ENCODE assay signal across 10 mouse cellular contexts in the genomic region with DNA sequence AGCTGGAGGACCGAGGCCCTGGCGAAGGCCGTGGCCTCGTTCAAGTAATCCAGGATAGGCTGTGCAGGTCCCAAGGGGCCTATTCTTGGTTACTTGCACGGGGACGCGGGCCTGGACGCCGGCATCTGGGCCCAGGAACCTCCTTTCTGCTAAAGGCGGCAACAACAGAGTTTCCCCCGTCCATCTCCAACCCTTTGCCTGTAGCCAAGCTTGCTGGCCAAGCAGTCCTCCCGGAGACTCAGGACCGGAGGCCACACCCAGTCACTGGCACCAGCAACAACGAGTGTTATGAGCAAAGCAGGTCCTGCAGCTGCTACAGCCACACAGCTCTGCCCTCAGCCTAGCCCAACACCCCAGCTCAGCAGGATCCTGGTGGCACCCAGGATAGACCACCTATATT. TPM values are rescaled to one million over a fixed set of nuclear protein-coding genes. Genes with fewer than 3 reads are reported as not detected.
DNase-seq lines count a peak whose midpoint lies in the region; ATAC-seq lines count a peak whose summit lies in the region.
"Had no signal": no experiment of that assay in that cellular context is flagged by ENCODE, and none has a peak within 500 bp of the region (broad histone marks: within the 10 kb centered on the region; RNA-seq: fewer than 3 reads in every experiment).

No protein-coding gene starts in this region.

- ATAC-seq in embryonic facial prominence, embryonic 15.5 days (ENCODE audit: insufficient number of reproducible peaks, low FRiP score, low TSS enrichment, low read depth) = peak; percentile 11; the same call in 1 of the 2 replicates
- ATAC-seq in CD4-positive, CD25-positive, alpha-beta regulatory T cell, adult 4 months = no peak

- no peaks in the 10 kb centered on the region for H3K27me3 ChIP-seq in embryonic facial prominence, embryonic 15.5 days
- H3K27me3 ChIP-seq: lung, embryonic 15.5 days; stomach, embryonic 15.5 days had no signal

- no peak overlapping the region for H3K9ac ChIP-seq in embryonic facial prominence, embryonic 15.5 days
- H3K9ac ChIP-seq: lung, embryonic 15.5 days; stomach, embryonic 15.5 days had no signal

- H3K4me3 ChIP-seq in embryonic facial prominence, embryonic 15.5 days (replicated peaks) = no peak overlapping the region
- H3K4me3 ChIP-seq: lung, embryonic 15.5 days; stomach, embryonic 15.5 days had no signal

- 75% methylated on average over 14 of the region's 14 CpGs for WGBS in embryonic facial prominence, embryonic 15.5 days

- peaks cover 33% of the 10 kb centered on the region for H3K36me3 ChIP-seq in embryonic facial prominence, embryonic 15.5 days

- peak; percentile 48 for DNase-seq in kidney, adult 18-20 months
- DNase-seq in kidney, adult 8-10 months = no peak
- peak; percentile 70 to 76 for DNase-seq in heart, postnatal 36 days
- DNase-seq in lung, postnatal 36 days = peak; percentile 70
- DNase-seq in frontal cortex, postnatal 14 days (ENCODE audit: low spot score in 2 of 2) = no peak
- no peak for DNase-seq in thymus, postnatal 25 days

- H3K4me1 ChIP-seq in embryonic facial prominence, embryonic 15.5 days = peaks cover 31% of the 10 kb centered on the region

- no peaks in the 10 kb centered on the region for H3K9me3 ChIP-seq in embryonic facial prominence, embryonic 15.5 days (replicated peaks)
- H3K9me3 ChIP-seq: lung, embryonic 15.5 days; stomach, embryonic 15.5 days had no signal

- H3K27ac ChIP-seq in embryonic facial prominence, embryonic 15.5 days (replicated peaks) = peak overlapping the region; percentile 52
- H3K27ac ChIP-seq: lung, embryonic 15.5 days; stomach, embryonic 15.5 days had no signal

- intact Hi-C loops in heart, postnatal 36 days (cut with DNase I) = loop anchor here (2.0 kb wide), 1 partner anchor 35 kb away; no protein-coding TSS in a partner anchor

- H3K4me2 ChIP-seq in embryonic facial prominence, embryonic 15.5 days (replicated peaks) = no peak overlapping the region
- H3K4me2 ChIP-seq: lung, embryonic 15.5 days; stomach, embryonic 15.5 days had no signal

RNA-seq across cellular contexts. Expression of a gene that starts 20.8 kb away (rescaled TPM):
- 17.1 and 19.0 TPM in 2 replicates for polyA plus RNA-seq in embryonic facial prominence, embryonic 15.5 days (2015; fragmentation: Nextera tagmentation; extraction: Ambion mirVana)
- under 1 TPM; 0.41 to 0.69 TPM for total RNA-seq in heart, postnatal 36 days (2021)
- 10 to 100 TPM; 19.6 to 28.1 TPM for polyA plus RNA-seq in CD4-positive, CD25-positive, alpha-beta regulatory T cell, adult 4 months (2017; shearing (Covaris generic))

Comparison
In these comparisons a context has a peak if more than half of its experiments do, and no peak if none do; other contexts are left out.
1. DNase-seq: peak in kidney, adult 18-20 months (single experiment), heart, postnatal 36 days (2 of 2) and lung, postnatal 36 days (single experiment); none in kidney, adult 8-10 months (0 of 2), frontal cortex, postnatal 14 days (0 of 2) and thymus, postnatal 25 days (single experiment).